Mouse (Mus musculus) forebrain, embryonic 13.5 days (tissue): ENCODE data around the gene Hoxd10. TPM values are rescaled to one million over a fixed set of nuclear protein-coding genes. Genes with fewer than 3 reads are reported as not detected.

Experiments
- ATAC-seq: fragments of 200-750 bp; cut with Nextera tagmentation; 2 replicates; pipeline ENCODE4 v1.8.0; 2017
- H3K27ac ChIP-seq: fragments of 300-500 bp; sonication (generic); 2 replicates; pipeline ENCODE4 v1.5.1; 2015; ENCODE audit warnings: inconsistent platforms, mild to moderate bottlenecking, moderate library complexity
- H3K27me3 ChIP-seq: fragments of 300-500 bp; sonication (generic); 2 replicates; pipeline ENCODE4 v1.6.1; 2015; ENCODE audit warnings: mild to moderate bottlenecking, inconsistent platforms
- H3K36me3 ChIP-seq: fragments of 300-500 bp; sonication (generic); 2 replicates; pipeline ENCODE4 v1.6.1; 2015; ENCODE audit warnings: mild to moderate bottlenecking, inconsistent platforms; ENCODE audit not compliant: poor library complexity, severe bottlenecking
- H3K4me1 ChIP-seq: fragments of 300-500 bp; sonication (generic); 2 replicates; pipeline ENCODE4 v1.6.1; 2015; ENCODE audit warnings: inconsistent platforms
- H3K4me2 ChIP-seq: fragments of 300-500 bp; sonication (generic); 2 replicates; pipeline ENCODE4 v1.6.1; 2015; ENCODE audit warnings: inconsistent platforms, mild to moderate bottlenecking, moderate library complexity
- H3K4me3 ChIP-seq: fragments of 300-500 bp; sonication (generic); 2 replicates; pipeline ENCODE4 v1.5.1; 2015; ENCODE audit warnings: mild to moderate bottlenecking, inconsistent platforms
- H3K9ac ChIP-seq: fragments of 300-500 bp; sonication (generic); 2 replicates; pipeline ENCODE4 v1.6.1; 2015; ENCODE audit warnings: mild to moderate bottlenecking, inconsistent platforms
- H3K9me3 ChIP-seq: fragments of 300-500 bp; sonication (generic); replicated peaks from 2 replicates; pipeline ENCODE4 v1.6.1; 2016; ENCODE audit warnings: inconsistent platforms
- WGBS: fragments of 180-500 bp; shearing (Covaris S2); methylation state at CpG from one replicate; pipeline ENCODE4 v1.1.7; 2015; 5-methylcytosine and 5-hydroxymethylcytosine counted together
- polyA plus RNA-seq: library from polyadenylated mRNA; unstranded; fragments of >200 nt; fragmentation: Nextera tagmentation; extraction: Ambion mirVana; gene quantifications from 2 replicates; pipeline ENCODE4 v1.2.1, GENCODE M21; 2015

Gene Hoxd10
- polyA plus RNA-seq, 1 experiment from 2014 or later = not detected

- no peak for ATAC-seq
- Histone ChIP-seq H3K9ac (no peak overlapping the region), H3K27me3 (peaks cover 98% of the 10 kb centered on the region), H3K36me3 (no peaks in the 10 kb centered on the region), H3K9me3 (no peaks in the 10 kb centered on the region), H3K27ac (no peak overlapping the region), H3K4me2 (no peak overlapping the region), H3K4me1 (peaks cover 14% of the 10 kb centered on the region), H3K4me3 (no peak overlapping the region)
- WGBS = under 1% methylated on average over 26 of the region's 26 CpGs
These were observed 12.1 kb downstream of the Hoxd10 start for GRCm38 (mm10) chr2:74703720-74704392.

- under 1% methylated on average over 34 of the region's 52 CpGs for WGBS
- Histone ChIP-seq H3K27me3 (peaks cover 98% of the 10 kb centered on the region), H3K4me1 (peaks cover 14% of the 10 kb centered on the region), H3K9ac (0 out of 2 replicates have a peak within 1 kb of the TSS, but pooled peaks have one; percentile 37), H3K4me2 (peak within 1 kb of the TSS; percentile 60), H3K36me3 (no peaks in the 10 kb centered on the region), H3K9me3 (no peaks in the 10 kb centered on the region), H3K4me3 (peak within 1 kb of the TSS; percentile 35), H3K27ac (no peak within 1 kb of the TSS)
- no peak for ATAC-seq
These were observed 12.8 kb downstream of the Hoxd10 start, which contains the start of gene Hoxd8 for GRCm38 (mm10) chr2:74704393-74704998. Gene Hoxd8, plus strand, starts transcription at chr2:74704615.

- Histone ChIP-seq H3K4me3 (peak overlapping the region; percentile 35), H3K4me2 (peak overlapping the region; percentile 60), H3K9ac (0 out of 2 replicates have a peak overlapping the region, but pooled peaks have one; percentile 37), H3K4me1 (peaks cover 14% of the 10 kb centered on the region), H3K36me3 (no peaks in the 10 kb centered on the region), H3K27ac (no peak overlapping the region), H3K27me3 (peaks cover 98% of the 10 kb centered on the region), H3K9me3 (no peaks in the 10 kb centered on the region)
- WGBS = under 1% methylated on average over 27 of the region's 66 CpGs
- 0 out of 2 replicates have a peak, but pooled peaks have one; percentile 24 for ATAC-seq
These were observed 13.3 kb downstream of the Hoxd10 start for GRCm38 (mm10) chr2:74704999-74705466.

- H3K36me3 ChIP-seq = no peaks in the 10 kb centered on the region
- H3K9ac ChIP-seq = 0 out of 2 replicates have a peak overlapping the region, but pooled peaks have one; percentile 37
- H3K4me2 ChIP-seq = peak overlapping the region; percentile 60
- H3K27ac ChIP-seq = no peak overlapping the region
- peaks cover 14% of the 10 kb centered on the region for H3K4me1 ChIP-seq
- WGBS = under 1% methylated on average over 44 of the region's 85 CpGs
- H3K9me3 ChIP-seq = no peaks in the 10 kb centered on the region
- H3K27me3 ChIP-seq = peaks cover 98% of the 10 kb centered on the region
- peak overlapping the region; percentile 35 for H3K4me3 ChIP-seq
- no peak for ATAC-seq
These were observed 13.9 kb downstream of the Hoxd10 start for GRCm38 (mm10) chr2:74705467-74706089.

- H3K36me3 ChIP-seq = no peaks in the 10 kb centered on the region
- peaks cover 14% of the 10 kb centered on the region for H3K4me1 ChIP-seq
- peaks cover 97% of the 10 kb centered on the region for H3K27me3 ChIP-seq
- no peaks in the 10 kb centered on the region for H3K9me3 ChIP-seq
- under 1% methylated on average over 13 of the region's 13 CpGs for WGBS
- H3K4me2 ChIP-seq = no peak overlapping the region
- ATAC-seq = no peak
- no peak overlapping the region for H3K27ac ChIP-seq
- H3K9ac ChIP-seq = no peak overlapping the region
- no peak overlapping the region for H3K4me3 ChIP-seq
These were observed 14.8 kb downstream of the Hoxd10 start for GRCm38 (mm10) chr2:74706393-74706960.

- no peak for ATAC-seq
- H3K4me3 ChIP-seq = no peak overlapping the region
These were observed 15.9 kb downstream of the Hoxd10 start for GRCm38 (mm10) chr2:74707599-74707998.

GRCm38 (mm10) chr2:74708676-74709075, 17.0 kb downstream of the Hoxd10 start:
- Histone ChIP-seq H3K36me3 (no peaks in the 10 kb centered on the region), H3K9ac (no peak overlapping the region), H3K4me2 (no peak overlapping the region), H3K27me3 (peaks cover 98% of the 10 kb centered on the region), H3K4me1 (peaks cover 21% of the 10 kb centered on the region), H3K9me3 (no peaks in the 10 kb centered on the region), H3K27ac (no peak overlapping the region), H3K4me3 (no peak overlapping the region)
- ATAC-seq = no peak
- 5% methylated on average over 4 of the region's 4 CpGs for WGBS

More at GRCm38 (mm10) chr2:74707599-74707998, 15.9 kb downstream of the Hoxd10 start:
- peaks cover 21% of the 10 kb centered on the region for H3K4me1 ChIP-seq
- no peak overlapping the region for H3K4me2 ChIP-seq
- no peaks in the 10 kb centered on the region for H3K9me3 ChIP-seq
- whole genome bisulfite sequencing = 6% methylated on average over 7 of the region's 7 CpGs
- no peak overlapping the region for H3K9ac ChIP-seq
- H3K36me3 ChIP-seq = no peaks in the 10 kb centered on the region
- H3K27ac ChIP-seq = no peak overlapping the region
- peaks cover 98% of the 10 kb centered on the region for H3K27me3 ChIP-seq

- no peaks in the 10 kb centered on the region for H3K36me3 ChIP-seq
- peaks cover 98% of the 10 kb centered on the region for H3K27me3 ChIP-seq
- WGBS = 3% methylated on average over 5 of the region's 5 CpGs
- H3K4me1 ChIP-seq = peaks cover 18% of the 10 kb centered on the region
- no peak for ATAC-seq
- no peak overlapping the region for H3K4me2 ChIP-seq
- no peak overlapping the region for H3K27ac ChIP-seq
- no peaks in the 10 kb centered on the region for H3K9me3 ChIP-seq
- no peak overlapping the region for H3K4me3 ChIP-seq
- H3K9ac ChIP-seq = no peak overlapping the region
These were observed 18.0 kb downstream of the Hoxd10 start for GRCm38 (mm10) chr2:74709465-74710419.

GRCm38 (mm10) chr2:74710929-74711543, 19.3 kb downstream of the Hoxd10 start:
- no peaks in the 10 kb centered on the region for H3K9me3 ChIP-seq
- H3K4me3 ChIP-seq = no peak overlapping the region
- peaks cover 12% of the 10 kb centered on the region for H3K4me1 ChIP-seq
- under 1% methylated on average over 16 of the region's 16 CpGs for WGBS
- H3K9ac ChIP-seq = no peak overlapping the region
- no peak overlapping the region for H3K4me2 ChIP-seq
- H3K27me3 ChIP-seq = peaks cover 98% of the 10 kb centered on the region
- no peak overlapping the region for H3K27ac ChIP-seq
- ATAC-seq = no peak
- H3K36me3 ChIP-seq = no peaks in the 10 kb centered on the region

GRCm38 (mm10) chr2:74711721-74712621, 20.2 kb downstream of the Hoxd10 start, which contains the start of the genes Hoxd3 and Hoxd4:
Gene Hoxd3, plus strand, starts transcription at chr2:74711927.
Gene Hoxd4, plus strand, starts transcription at chr2:74711929.
- no peaks in the 10 kb centered on the region for H3K36me3 ChIP-seq
- H3K9ac ChIP-seq = no peak within 1 kb of the TSS
- ATAC-seq = no peak
- H3K27ac ChIP-seq = no peak within 1 kb of the TSS
- peak within 1 kb of the TSS; percentile 42 for H3K4me2 ChIP-seq
- H3K9me3 ChIP-seq = no peaks in the 10 kb centered on the region
- peaks cover 12% of the 10 kb centered on the region for H3K4me1 ChIP-seq
- WGBS = under 1% methylated on average over 65 of the region's 65 CpGs
- peaks cover 98% of the 10 kb centered on the region for H3K27me3 ChIP-seq
- H3K4me3 ChIP-seq = peak within 1 kb of the TSS; percentile 15
